Mouse (Mus musculus) heart, postnatal 10 days (tissue): ENCODE measurements at regions not wholly inside any gene's neighbourhood (a gene's known extent, or its start where the extent isn't known, plus 50 kb on each side); places are given as distances from the start of the nearest gene placed in this dataset.

ENCODE experiments used
- DNase-seq, 2 experiments: peaks; one replicate each; pipeline ENCODE4 v3.0.0; 2021
- intact Hi-C: fragments of 180-260 bp; cut with DNase I; formaldehyde crosslinking; loops from one replicate; pipeline ENCODE4 v1.15.1; 2025

DNA sequence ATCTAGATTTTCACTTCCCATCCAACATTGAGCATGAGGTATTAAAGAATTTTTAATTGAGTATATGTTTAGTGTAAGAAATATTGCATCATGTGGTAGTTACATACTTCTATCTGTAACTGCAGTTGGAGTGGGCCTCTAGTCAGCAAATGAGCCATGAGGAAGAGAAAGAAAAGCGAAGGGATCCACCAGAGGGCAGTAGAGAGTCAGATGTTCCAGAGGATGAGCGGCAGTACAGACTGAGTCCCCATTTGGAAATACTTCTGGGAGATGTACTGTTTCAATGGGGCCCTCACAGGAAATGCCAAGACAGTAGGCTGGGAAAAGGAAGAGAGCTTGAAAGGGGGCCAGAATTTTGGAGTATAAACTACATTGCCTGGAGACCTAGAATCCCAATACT, 221.2 kb downstream of the Myh15 start:
- peak; percentile 77 to 87 for DNase-seq
- intact Hi-C loops = loop anchor here (1.0 to 10.0 kb wide), 3 partner anchors 44 to 1026 kb away; no protein-coding TSS in a partner anchor

- peak; percentile 25 to 32 for DNase-seq
- intact Hi-C loops = no loop called here
These were observed 230.9 kb downstream of the Myh15 start for GRCm38 (mm10) chr16:49288096-49288714.

- intact Hi-C loops = no loop called here
These were observed 232.2 kb downstream of the Myh15 start for GRCm38 (mm10) chr16:49289200-49290079.

GRCm38 (mm10) chr16:49303612-49304307, 246.5 kb downstream of the Myh15 start:
- intact Hi-C loops = no loop called here
- no peak for DNase-seq

More at GRCm38 (mm10) chr16:49289200-49290079, 232.2 kb downstream of the Myh15 start:
- DNase-seq = peak; percentile 30 to 50

DNA sequence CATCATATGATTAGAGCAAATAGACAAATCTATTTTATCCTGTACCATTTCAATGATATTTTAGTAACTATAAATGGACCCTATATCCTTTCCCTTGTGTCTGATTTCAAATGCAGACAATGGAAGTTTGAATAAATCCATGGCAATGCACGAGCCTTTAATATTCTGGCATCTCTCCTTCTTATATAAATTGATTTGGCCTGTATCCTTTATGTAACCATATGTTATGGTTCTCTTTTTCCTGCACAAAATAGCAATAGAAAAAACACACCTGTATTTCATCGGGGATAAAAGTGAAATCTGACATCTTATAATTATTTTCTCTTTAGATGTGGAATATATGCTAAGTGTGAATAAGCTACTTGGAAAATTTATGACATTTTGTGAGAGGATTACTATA, 247.1 kb downstream of the Myh15 start:
- intact Hi-C loops = no loop called here
- no peak for DNase-seq

DNA sequence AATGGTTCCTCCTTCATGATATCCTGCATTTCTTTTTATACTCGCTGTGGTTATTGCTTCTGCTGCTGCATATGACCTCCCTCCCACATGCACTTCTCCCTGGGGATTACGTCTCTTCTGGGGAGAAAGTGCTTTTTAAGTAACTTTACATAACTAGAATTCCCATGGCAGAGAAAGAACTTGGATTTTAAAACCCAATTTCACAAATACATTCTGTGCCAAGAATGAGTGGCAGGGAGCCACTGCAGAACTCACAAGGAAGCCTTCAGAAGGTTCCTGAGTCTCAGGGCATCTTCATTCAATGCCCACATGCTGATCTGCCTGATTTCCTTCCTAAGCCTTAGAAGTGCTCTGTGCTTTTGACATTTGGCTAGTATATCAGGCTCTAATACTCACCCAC, 259.8 kb downstream of the Myh15 start:
- intact Hi-C loops = no loop called here
- no peak for DNase-seq

DNA sequence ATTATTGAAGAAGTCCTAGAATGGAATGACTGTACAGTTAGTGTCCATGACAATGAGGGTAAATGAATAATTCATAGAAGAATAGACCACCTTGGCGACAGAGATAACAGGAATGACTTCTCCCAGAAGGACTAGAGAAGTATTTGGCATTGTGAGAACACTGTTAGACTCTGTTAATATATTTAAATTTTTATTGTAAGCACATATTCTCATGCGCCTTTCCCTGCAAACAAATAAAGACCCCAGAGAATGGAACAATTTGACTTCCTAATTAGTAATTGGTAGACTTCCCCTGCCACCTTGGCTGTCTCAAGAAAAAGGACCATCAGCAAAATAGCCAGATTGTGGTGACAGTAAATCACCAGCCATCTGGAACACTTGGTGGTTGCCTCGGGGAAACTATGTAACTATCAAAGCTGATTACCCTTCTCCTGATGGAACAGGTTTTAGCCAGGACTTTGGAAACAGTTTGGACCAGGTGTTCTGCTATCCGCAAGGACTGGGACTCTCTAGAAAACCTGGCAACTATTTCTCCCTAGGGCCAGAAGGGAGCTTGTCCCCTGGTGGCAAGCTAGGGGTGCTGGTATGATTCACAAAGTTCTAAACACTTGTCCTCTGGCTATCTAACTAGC, 261.9 kb downstream of the Myh15 start:
- intact Hi-C loops = no loop called here
- DNase-seq = no peak

DNA sequence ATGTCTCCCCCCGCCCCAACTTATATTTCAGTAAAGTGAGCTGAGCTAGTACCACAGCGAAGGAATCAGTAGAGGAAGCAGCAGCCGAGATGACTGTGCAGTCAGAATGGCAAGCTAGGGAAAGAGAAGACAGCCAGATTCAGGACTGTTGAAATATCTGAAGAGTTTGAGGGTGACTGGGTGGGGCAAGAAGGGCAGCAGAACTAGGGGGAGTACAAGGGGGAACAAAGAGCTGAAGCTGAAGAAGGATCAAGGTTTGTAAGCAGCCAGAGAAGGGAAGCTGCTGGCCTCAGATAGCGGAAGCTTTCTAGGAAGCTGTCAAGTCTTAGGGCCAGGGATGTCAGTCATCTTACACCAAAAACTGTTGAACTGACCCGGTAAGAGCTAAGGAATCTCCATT, 262.5 kb downstream of the Myh15 start:
- intact Hi-C loops = no loop called here
- DNase-seq = no peak

- intact Hi-C loops = loop anchor here (1.0 to 2.0 kb wide), 3 partner anchors 44 to 305 kb away; no protein-coding TSS in a partner anchor
These were observed 264.7 kb downstream of the Myh15 start for GRCm38 (mm10) chr16:49321951-49322350.

DNA sequence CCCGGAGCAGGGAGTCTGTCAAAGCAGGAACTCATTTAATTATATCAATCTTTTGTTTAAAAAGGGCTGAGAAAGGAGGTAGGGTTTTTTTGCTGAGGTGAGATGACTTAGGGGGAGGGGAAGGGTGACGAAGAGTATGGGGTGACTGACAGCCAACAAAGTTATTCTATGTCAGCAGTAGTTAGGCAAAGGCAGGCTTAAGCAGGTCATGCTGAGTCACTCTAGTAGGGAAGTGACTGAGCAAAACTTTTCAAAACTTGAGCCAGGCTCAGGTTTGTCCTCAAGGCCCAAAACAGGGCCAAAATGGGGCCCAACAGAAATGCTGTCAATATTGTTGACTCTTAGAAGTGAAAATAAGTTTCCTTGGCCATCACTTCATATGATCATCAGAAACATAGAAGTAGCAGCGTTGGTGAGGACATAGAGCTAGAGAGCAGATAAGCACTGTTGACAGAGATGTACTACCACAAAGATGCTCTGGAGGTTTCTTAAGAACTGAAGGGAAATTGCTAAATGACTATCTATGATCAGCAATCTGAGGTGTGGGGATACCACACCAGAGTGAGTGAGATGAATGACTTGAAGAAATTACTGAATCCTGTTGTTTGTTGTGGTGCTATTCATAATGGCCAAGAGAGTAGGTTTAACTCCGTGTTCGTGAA, 273.6 kb downstream of the Myh15 start:
- no peak for DNase-seq
- intact Hi-C loops = no loop called here

More at GRCm38 (mm10) chr16:49321951-49322350, 264.7 kb downstream of the Myh15 start:
- DNase-seq = no peak

GRCm38 (mm10) chr16:49332107-49332722, 274.9 kb downstream of the Myh15 start:
- DNase-seq = peak; percentile 34 to 55
- intact Hi-C loops = no loop called here

- no peak for DNase-seq
- intact Hi-C loops = no loop called here
These were observed 278.6 kb downstream of the Myh15 start for GRCm38 (mm10) chr16:49335916-49336315.

GRCm38 (mm10) chr16:49337948-49338347, 280.7 kb downstream of the Myh15 start:
- intact Hi-C loops = no loop called here

GRCm38 (mm10) chr16:49358404-49358803, 301.1 kb downstream of the Myh15 start:
- no peak for DNase-seq
- intact Hi-C loops = no loop called here

More at GRCm38 (mm10) chr16:49337948-49338347, 280.7 kb downstream of the Myh15 start:
- no peak for DNase-seq

DNA sequence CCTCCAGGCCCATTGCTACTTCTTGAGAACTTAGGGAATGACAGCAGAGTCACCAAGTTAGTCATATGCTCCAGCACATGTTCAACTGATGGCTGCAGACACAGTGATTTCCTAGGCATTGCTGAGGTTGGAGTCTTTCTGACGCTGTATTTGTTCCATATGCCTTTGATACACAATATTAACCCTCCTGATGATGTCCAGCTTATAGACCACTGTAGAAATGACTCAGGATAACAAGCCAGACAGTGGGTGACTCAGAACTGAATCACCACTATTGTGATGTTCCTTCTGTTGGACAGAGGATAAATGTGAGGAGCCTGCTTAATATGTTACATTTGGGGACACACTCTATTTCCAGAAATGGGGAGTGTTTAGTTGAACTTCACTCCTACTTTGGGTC, 304.4 kb downstream of the Myh15 start:
- intact Hi-C loops = no loop called here
- DNase-seq = no peak

DNA sequence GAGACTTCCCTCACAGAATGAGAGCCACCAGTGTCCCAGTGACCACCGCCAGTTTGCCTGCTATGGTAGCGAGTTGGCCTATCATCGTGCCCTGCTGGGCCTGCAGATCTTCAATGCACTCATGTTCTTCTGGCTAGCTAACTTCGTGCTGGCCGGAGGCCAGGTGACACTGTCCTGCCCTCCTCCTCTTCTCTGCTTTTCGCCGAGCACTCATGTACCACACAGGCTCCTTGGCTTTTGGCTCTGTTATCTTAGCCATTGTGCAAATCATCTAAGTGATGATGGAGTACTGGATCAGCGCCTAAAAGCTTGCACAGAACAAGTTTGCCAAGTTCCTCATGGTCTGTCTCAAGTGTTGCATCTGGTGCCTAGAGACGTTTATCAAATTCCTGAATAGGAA, 312.2 kb downstream of the Myh15 start:
- intact Hi-C loops = no loop called here
- DNase-seq = peak; percentile 46 to 54

- DNase-seq = no peak
- intact Hi-C loops = no loop called here
These were observed 317.8 kb downstream of the Myh15 start for GRCm38 (mm10) chr16:49375108-49375507.

DNA sequence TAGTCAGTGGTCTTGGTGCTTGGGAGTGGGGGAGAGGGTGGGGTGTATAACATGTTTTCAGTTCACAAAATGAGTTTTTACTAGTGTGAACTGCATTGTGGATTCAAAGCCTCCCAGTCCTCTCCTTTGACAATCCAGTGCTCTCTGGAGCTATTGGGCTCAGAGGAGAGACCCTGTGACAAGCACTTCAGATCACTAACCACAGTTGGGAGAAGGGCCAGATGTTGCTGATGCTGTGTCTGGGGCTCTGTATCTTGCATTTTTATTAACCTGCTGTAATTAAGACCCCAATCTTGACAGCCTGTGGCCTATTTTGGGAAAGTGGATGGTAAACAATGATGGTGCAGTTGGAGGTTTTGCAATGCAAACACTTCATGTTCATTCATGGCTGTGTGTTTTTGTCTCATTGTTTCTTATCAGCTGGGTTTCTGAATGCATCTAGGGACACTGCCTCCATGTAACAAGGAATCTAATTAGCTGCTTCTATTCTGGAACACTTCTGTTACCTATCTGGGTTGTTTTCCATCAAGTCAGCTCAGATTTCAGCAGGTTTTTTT, 320.0 kb upstream of the Ift57 start:
- intact Hi-C loops = no loop called here
- DNase-seq = no peak

GRCm38 (mm10) chr16:49388135-49388534, 310.9 kb upstream of the Ift57 start:
- intact Hi-C loops = no loop called here
- no peak for DNase-seq
